Mouse (Mus musculus): ENCODE data around the gene Dscam. TPM values are rescaled to one million over a fixed set of nuclear protein-coding genes. Genes with fewer than 3 reads are reported as not detected.

Dscam gene
- polyA plus RNA-seq, 1 experiment from 2014 or later: 0.63 TPM

- H3K36me3 ChIP-seq (ENCODE audit: control insufficient read depth, insufficient read depth, low read length): no peaks in the 10 kb centered on the region
- DNase-seq (ENCODE audit: low spot score) (no peak), ATAC-seq (ENCODE audit: low read depth) (no peak)
- H3K4me2 ChIP-seq (ENCODE audit: low read depth, low read length): no peak overlapping the region
- no peak overlapping the region for H3K27ac ChIP-seq (replicated peaks; ENCODE audit: low read depth, low read length)
- no peaks in the 10 kb centered on the region for H3K9me3 ChIP-seq (ENCODE audit: control insufficient read depth, low read length)
- no peak overlapping the region for H3K9ac ChIP-seq (ENCODE audit: low read depth, low read length)
- no peaks in the 10 kb centered on the region for H3K27me3 ChIP-seq (replicated peaks; ENCODE audit: control insufficient read depth, insufficient read depth, low read length)
- WGBS: 86% methylated on average over 2 of the region's 2 CpGs
- H3K4me1 ChIP-seq (ENCODE audit: control insufficient read depth, insufficient read depth, low read length): no peaks in the 10 kb centered on the region
- H3K4me3 ChIP-seq (ENCODE audit: low read depth, low read length): no peak overlapping the region
These were observed 447.4 kb downstream of the Dscam start for GRCm38 (mm10) chr16:96723066-96723669.

DNA sequence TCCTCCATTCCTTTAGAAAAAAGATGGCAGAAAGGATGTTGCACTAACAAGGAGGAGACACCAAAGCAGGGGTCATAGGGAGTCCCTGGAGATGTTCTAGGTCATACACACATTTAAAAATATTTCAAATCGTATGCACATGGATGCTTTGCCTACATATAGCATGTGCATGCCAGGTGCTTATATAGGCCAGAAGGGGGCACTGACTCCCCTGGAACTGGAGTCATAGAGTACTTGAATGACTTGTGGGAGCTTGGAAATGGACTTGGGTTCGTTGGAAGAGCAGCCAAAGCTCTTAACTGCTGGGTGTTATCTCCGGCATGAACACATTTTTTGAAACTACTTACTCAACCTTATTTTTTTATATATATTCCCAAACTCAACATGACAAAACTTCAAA is 448.4 kb downstream of the Dscam start:
- Histone ChIP-seq H3K9ac (ENCODE audit: low read depth, low read length) (no peak overlapping the region), H3K9me3 (ENCODE audit: control insufficient read depth, low read length) (no peaks in the 10 kb centered on the region), H3K4me1 (ENCODE audit: control insufficient read depth, insufficient read depth, low read length) (no peaks in the 10 kb centered on the region), H3K4me2 (ENCODE audit: low read depth, low read length) (no peak overlapping the region), H3K36me3 (ENCODE audit: control insufficient read depth, insufficient read depth, low read length) (no peaks in the 10 kb centered on the region), H3K27ac (replicated peaks; ENCODE audit: low read depth, low read length) (no peak overlapping the region), H3K4me3 (ENCODE audit: low read depth, low read length) (no peak overlapping the region), H3K27me3 (replicated peaks; ENCODE audit: control insufficient read depth, insufficient read depth, low read length) (no peaks in the 10 kb centered on the region)
- WGBS: 71% methylated on average over 3 of the region's 3 CpGs
- DNase-seq (ENCODE audit: low spot score): no peak
- ATAC-seq (ENCODE audit: low read depth): no peak

DNA sequence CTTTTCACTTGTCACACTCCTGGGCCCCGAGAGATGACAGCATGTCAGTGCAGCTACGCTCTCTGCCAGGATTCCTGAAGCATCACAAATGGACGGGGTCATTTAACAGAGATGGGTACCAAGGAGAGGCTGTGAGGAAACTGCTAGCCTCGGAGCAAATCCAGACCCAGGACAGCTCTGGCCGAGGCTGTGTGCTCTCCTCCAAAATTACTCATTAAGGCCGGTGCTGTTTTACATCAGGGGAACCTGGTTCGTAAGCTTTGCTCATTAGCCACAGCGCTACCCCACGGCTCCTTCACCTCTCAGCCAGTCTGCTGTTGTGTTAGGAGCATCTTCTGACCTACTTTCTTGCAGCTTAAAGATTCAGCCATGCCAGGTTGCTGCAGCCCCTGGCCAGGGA is 449.3 kb downstream of the Dscam start:
- Histone ChIP-seq H3K9me3 (ENCODE audit: control insufficient read depth, low read length) (no peaks in the 10 kb centered on the region), H3K4me3 (ENCODE audit: low read depth, low read length) (no peak overlapping the region), H3K4me2 (ENCODE audit: low read depth, low read length) (no peak overlapping the region), H3K4me1 (ENCODE audit: control insufficient read depth, insufficient read depth, low read length) (no peaks in the 10 kb centered on the region), H3K27ac (replicated peaks; ENCODE audit: low read depth, low read length) (no peak overlapping the region), H3K9ac (ENCODE audit: low read depth, low read length) (no peak overlapping the region), H3K36me3 (ENCODE audit: control insufficient read depth, insufficient read depth, low read length) (no peaks in the 10 kb centered on the region), H3K27me3 (replicated peaks; ENCODE audit: control insufficient read depth, insufficient read depth, low read length) (no peaks in the 10 kb centered on the region)
- 63% methylated on average over 9 of the region's 9 CpGs for whole genome bisulfite sequencing
- ATAC-seq (ENCODE audit: low read depth) (no peak), DNase-seq (ENCODE audit: low spot score) (no peak)

DNA sequence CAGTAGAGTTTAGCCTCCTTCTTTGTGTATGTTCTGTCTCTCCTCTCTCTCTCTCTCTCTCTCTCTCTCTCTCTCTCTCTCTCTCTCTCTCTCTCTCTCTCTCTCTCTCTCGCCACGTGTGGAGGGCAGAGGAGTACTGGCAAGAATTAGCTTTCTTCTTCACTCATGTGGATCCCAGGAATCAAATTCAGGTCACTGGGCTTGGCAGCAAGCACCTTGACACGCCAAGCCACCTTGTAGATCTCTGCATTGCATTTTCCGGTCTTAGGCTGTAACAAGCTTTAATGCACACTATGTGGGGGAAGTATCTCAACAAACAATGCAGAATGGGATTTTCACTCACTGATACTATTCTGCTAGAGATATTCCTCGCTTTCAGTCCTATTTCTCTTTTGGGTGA is 449.9 kb downstream of the Dscam start:
- Histone ChIP-seq H3K9ac (ENCODE audit: low read depth, low read length) (no peak overlapping the region), H3K4me2 (ENCODE audit: low read depth, low read length) (no peak overlapping the region), H3K27ac (replicated peaks; ENCODE audit: low read depth, low read length) (no peak overlapping the region), H3K9me3 (ENCODE audit: control insufficient read depth, low read length) (no peaks in the 10 kb centered on the region), H3K27me3 (replicated peaks; ENCODE audit: control insufficient read depth, insufficient read depth, low read length) (no peaks in the 10 kb centered on the region), H3K36me3 (ENCODE audit: control insufficient read depth, insufficient read depth, low read length) (no peaks in the 10 kb centered on the region), H3K4me1 (ENCODE audit: control insufficient read depth, insufficient read depth, low read length) (no peaks in the 10 kb centered on the region), H3K4me3 (ENCODE audit: low read depth, low read length) (no peak overlapping the region)
- 71% methylated on average over 5 of the region's 5 CpGs for WGBS
- DNase-seq (ENCODE audit: low spot score): no peak
- no peak for ATAC-seq (ENCODE audit: low read depth)

DNA sequence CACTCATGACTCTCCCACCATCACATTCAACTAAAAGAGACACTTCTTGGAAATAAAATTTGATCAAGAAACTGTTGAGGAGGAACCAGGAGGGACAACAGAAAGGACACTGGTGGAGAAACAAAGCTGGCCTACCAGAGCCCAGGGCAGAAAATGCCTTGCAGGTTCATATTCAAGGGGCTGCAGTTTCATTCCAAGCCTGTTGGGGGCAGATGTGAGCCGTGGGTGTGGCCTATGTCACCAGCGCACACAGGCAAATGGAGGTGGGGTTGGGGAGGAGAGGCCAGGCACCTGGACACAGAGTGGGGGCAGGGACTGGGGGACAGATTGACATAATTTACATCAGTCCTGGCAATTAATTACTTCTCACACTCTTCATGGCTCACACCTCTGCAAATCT is 452.3 kb downstream of the Dscam start:
- Histone ChIP-seq H3K4me1 (ENCODE audit: control insufficient read depth, insufficient read depth, low read length) (no peaks in the 10 kb centered on the region), H3K4me2 (ENCODE audit: low read depth, low read length) (no peak overlapping the region), H3K9ac (ENCODE audit: low read depth, low read length) (no peak overlapping the region), H3K27ac (replicated peaks; ENCODE audit: low read depth, low read length) (no peak overlapping the region), H3K36me3 (ENCODE audit: control insufficient read depth, insufficient read depth, low read length) (no peaks in the 10 kb centered on the region), H3K9me3 (ENCODE audit: control insufficient read depth, low read length) (no peaks in the 10 kb centered on the region), H3K4me3 (ENCODE audit: low read depth, low read length) (no peak overlapping the region), H3K27me3 (replicated peaks; ENCODE audit: control insufficient read depth, insufficient read depth, low read length) (no peaks in the 10 kb centered on the region)
- ATAC-seq (ENCODE audit: low read depth): no peak
- 5% methylated on average over 2 of the region's 2 CpGs for WGBS
- no peak for DNase-seq (ENCODE audit: low spot score)

DNA sequence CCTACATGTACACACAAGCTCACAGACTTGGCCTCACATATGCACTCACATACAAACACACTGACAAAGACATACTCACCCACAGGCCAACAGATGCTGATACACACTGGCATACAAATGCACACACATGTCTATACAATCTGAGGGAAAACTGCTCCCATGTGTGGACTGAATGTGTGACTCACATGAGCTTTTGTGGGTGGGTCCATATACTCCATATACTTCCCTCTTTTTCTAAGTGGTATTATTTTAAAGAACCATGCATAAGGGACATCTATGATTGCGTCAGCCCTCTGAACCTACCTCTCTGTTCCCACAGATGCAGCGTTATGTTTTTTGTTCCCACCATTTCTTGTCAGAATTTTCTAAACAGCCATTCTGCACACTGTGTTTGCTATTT is 453.9 kb downstream of the Dscam start:
- H3K9ac ChIP-seq (ENCODE audit: low read depth, low read length): no peak overlapping the region
- H3K27ac ChIP-seq (replicated peaks; ENCODE audit: low read depth, low read length): no peak overlapping the region
- WGBS: 90% methylated on average over 2 of the region's 2 CpGs
- H3K4me1 ChIP-seq (ENCODE audit: control insufficient read depth, insufficient read depth, low read length): no peaks in the 10 kb centered on the region
- H3K27me3 ChIP-seq (replicated peaks; ENCODE audit: control insufficient read depth, insufficient read depth, low read length): no peaks in the 10 kb centered on the region
- ATAC-seq (ENCODE audit: low read depth): no peak
- no peak for DNase-seq (ENCODE audit: low spot score)
- H3K36me3 ChIP-seq (ENCODE audit: control insufficient read depth, insufficient read depth, low read length): no peaks in the 10 kb centered on the region
- no peaks in the 10 kb centered on the region for H3K9me3 ChIP-seq (ENCODE audit: control insufficient read depth, low read length)
- H3K4me3 ChIP-seq (ENCODE audit: low read depth, low read length): no peak overlapping the region
- H3K4me2 ChIP-seq (ENCODE audit: low read depth, low read length): no peak overlapping the region

- Histone ChIP-seq H3K9me3 (ENCODE audit: control insufficient read depth, low read length) (no peaks in the 10 kb centered on the region), H3K4me1 (ENCODE audit: control insufficient read depth, insufficient read depth, low read length) (no peaks in the 10 kb centered on the region), H3K27me3 (replicated peaks; ENCODE audit: control insufficient read depth, insufficient read depth, low read length) (no peaks in the 10 kb centered on the region), H3K27ac (replicated peaks; ENCODE audit: low read depth, low read length) (no peak overlapping the region), H3K36me3 (ENCODE audit: control insufficient read depth, insufficient read depth, low read length) (no peaks in the 10 kb centered on the region), H3K9ac (ENCODE audit: low read depth, low read length) (no peak overlapping the region), H3K4me3 (ENCODE audit: low read depth, low read length) (no peak overlapping the region), H3K4me2 (ENCODE audit: low read depth, low read length) (no peak overlapping the region)
- DNase-seq (ENCODE audit: low spot score): no peak
- no peak for ATAC-seq (ENCODE audit: low read depth)
- 40% methylated on average over 4 of the region's 4 CpGs for WGBS
These were observed 458.6 kb downstream of the Dscam start for GRCm38 (mm10) chr16:96711935-96712334.

- ATAC-seq (ENCODE audit: low read depth) (no peak), DNase-seq (ENCODE audit: low spot score) (no peak)
- no peak overlapping the region for H3K27ac ChIP-seq (replicated peaks; ENCODE audit: low read depth, low read length)
- WGBS: 69% methylated on average over 1 of the region's 3 CpGs
- H3K9me3 ChIP-seq (ENCODE audit: control insufficient read depth, low read length): no peaks in the 10 kb centered on the region
- no peaks in the 10 kb centered on the region for H3K4me1 ChIP-seq (ENCODE audit: control insufficient read depth, insufficient read depth, low read length)
- no peaks in the 10 kb centered on the region for H3K27me3 ChIP-seq (replicated peaks; ENCODE audit: control insufficient read depth, insufficient read depth, low read length)
- H3K4me2 ChIP-seq (ENCODE audit: low read depth, low read length): no peak overlapping the region
- H3K4me3 ChIP-seq (ENCODE audit: low read depth, low read length): no peak overlapping the region
- no peak overlapping the region for H3K9ac ChIP-seq (ENCODE audit: low read depth, low read length)
- no peaks in the 10 kb centered on the region for H3K36me3 ChIP-seq (ENCODE audit: control insufficient read depth, insufficient read depth, low read length)
These were observed 470.0 kb downstream of the Dscam start for GRCm38 (mm10) chr16:96700551-96700950.

DNA sequence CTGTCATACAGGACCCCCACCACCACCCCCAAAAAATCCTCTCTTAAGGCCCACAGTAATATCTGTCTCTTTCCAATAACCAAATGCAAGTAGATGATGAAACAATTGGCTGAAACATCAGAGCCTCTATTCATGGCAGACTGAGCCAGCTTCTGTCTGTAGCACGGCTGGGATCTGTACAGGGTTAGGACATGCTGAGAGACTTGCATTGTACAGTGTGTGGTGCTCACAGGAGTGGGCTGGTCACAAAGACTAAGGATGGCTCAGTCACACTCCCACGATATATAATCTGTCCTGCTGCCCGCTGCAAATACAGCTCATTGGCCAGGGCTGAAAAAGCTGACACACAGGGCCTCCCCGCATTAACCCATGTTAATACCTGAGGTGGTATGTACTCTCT is 474.7 kb downstream of the Dscam start:
- H3K9me3 ChIP-seq (ENCODE audit: control insufficient read depth, low read length): no peaks in the 10 kb centered on the region
- no peaks in the 10 kb centered on the region for H3K27me3 ChIP-seq (replicated peaks; ENCODE audit: control insufficient read depth, insufficient read depth, low read length)
- H3K9ac ChIP-seq (ENCODE audit: low read depth, low read length): no peak overlapping the region
- DNase-seq (ENCODE audit: low spot score): no peak
- 78% methylated on average over 4 of the region's 4 CpGs for WGBS
- H3K27ac ChIP-seq (replicated peaks; ENCODE audit: low read depth, low read length): no peak overlapping the region
- no peak for ATAC-seq (ENCODE audit: low read depth)
- H3K4me2 ChIP-seq (ENCODE audit: low read depth, low read length): no peak overlapping the region
- no peak overlapping the region for H3K4me3 ChIP-seq (ENCODE audit: low read depth, low read length)
- H3K4me1 ChIP-seq (ENCODE audit: control insufficient read depth, insufficient read depth, low read length): no peaks in the 10 kb centered on the region
- H3K36me3 ChIP-seq (ENCODE audit: control insufficient read depth, insufficient read depth, low read length): no peaks in the 10 kb centered on the region

All from embryonic facial prominence, embryonic 14.5 days (tissue).